Mouse (Mus musculus) gastrocnemius, adult 8-10 months (tissue): ENCODE data around the gene Papss2. TPM values are rescaled to one million over a fixed set of nuclear protein-coding genes. Genes with fewer than 3 reads are reported as not detected.

Experiments
- DNase-seq, 2 experiments: peaks; one replicate each; pipeline ENCODE4 v3.0.0; 2022; ENCODE audit warnings: low spot score in 2 of 2
- total RNA-seq, 4 experiments: library from RNA; stranded (reverse); gene quantifications; 2 replicates each; pipeline ENCODE4 v1.2.4; 2022

Papss2 gene
- total RNA-seq, 4 experiments from 2014 or later: 2.3 to 5.7 (median 3.4) TPM

- DNase-seq: no peak
Measured at GRCm38 (mm10) chr19:32599006-32599405, 3.4 kb downstream of the Papss2 start.

- DNase-seq: no peak
Measured at GRCm38 (mm10) chr19:32599436-32599835, 3.8 kb downstream of the Papss2 start.

GRCm38 (mm10) chr19:32601033-32601770, 5.6 kb downstream of the Papss2 start:
- no peak for DNase-seq

- DNase-seq: no peak
Measured at GRCm38 (mm10) chr19:32603466-32603865, 7.9 kb downstream of the Papss2 start.

GRCm38 (mm10) chr19:32604127-32604526, 8.5 kb downstream of the Papss2 start:
- DNase-seq: no peak

- DNase-seq: no peak
Measured at GRCm38 (mm10) chr19:32604563-32605252, 9.1 kb downstream of the Papss2 start.

GRCm38 (mm10) chr19:32606227-32606827, 10.7 kb downstream of the Papss2 start:
- no peak for DNase-seq

GRCm38 (mm10) chr19:32607036-32607435, 11.4 kb downstream of the Papss2 start:
- DNase-seq: no peak

GRCm38 (mm10) chr19:32611386-32612092, 15.9 kb downstream of the Papss2 start:
- no peak for DNase-seq

- DNase-seq: no peak
Measured at GRCm38 (mm10) chr19:32614046-32614771, 18.6 kb downstream of the Papss2 start.

GRCm38 (mm10) chr19:32614772-32615099, 19.1 kb downstream of the Papss2 start:
- DNase-seq: no peak

GRCm38 (mm10) chr19:32616646-32617045, 21.1 kb downstream of the Papss2 start:
- DNase-seq: no peak

- no peak for DNase-seq
Measured at GRCm38 (mm10) chr19:32619739-32620138, 24.1 kb downstream of the Papss2 start.

GRCm38 (mm10) chr19:32620859-32621445, 25.4 kb downstream of the Papss2 start:
- DNase-seq: no peak

GRCm38 (mm10) chr19:32622142-32622541, 26.6 kb downstream of the Papss2 start:
- DNase-seq: no peak

- no peak for DNase-seq
Measured at GRCm38 (mm10) chr19:32626768-32627331, 31.3 kb downstream of the Papss2 start.

- no peak for DNase-seq
Measured at GRCm38 (mm10) chr19:32627631-32628030, 32.0 kb downstream of the Papss2 start.

GRCm38 (mm10) chr19:32628572-32629132, 33.1 kb downstream of the Papss2 start:
- DNase-seq: no peak

GRCm38 (mm10) chr19:32634916-32635315, 39.3 kb downstream of the Papss2 start:
- no peak for DNase-seq
